Mouse (Mus musculus): ENCODE measurements at regions not wholly inside any gene's neighbourhood (a gene's known extent, or its start where the extent isn't known, plus 50 kb on each side); places are given as distances from the start of the nearest gene placed in this dataset.
A peak's percentile ranks its signal among the peaks of the same experiment; 100 is the strongest.

GRCm38 (mm10) chr14:92907623-92908045 is 982.8 kb downstream of the Pcdh9 start:
- Histone ChIP-seq H3K4me3 (ENCODE audit: control insufficient read depth in 1 of 2, insufficient read depth in 1 of 2, low read depth in 2 of 2, low read length in 2 of 2) (no peak overlapping the region), H3K27me3 (ENCODE audit: control insufficient read depth in 1 of 2, insufficient read depth in 2 of 2, low read length in 2 of 2) (no peaks in the 10 kb centered on the region), H3K27ac (ENCODE audit: control insufficient read depth, low read depth, low read length) (no peak overlapping the region), H3K9ac (ENCODE audit: control insufficient read depth, low read depth, low read length, poor library complexity, severe bottlenecking) (no peak overlapping the region), H3K79me2 (ENCODE audit: control insufficient read depth, insufficient read depth, low read length, poor library complexity) (no peaks in the 10 kb centered on the region), H3K4me1 (ENCODE audit: control insufficient read depth in 1 of 2, insufficient read depth in 2 of 2, low read length in 2 of 2) (no peaks in the 10 kb centered on the region), H3K36me3 (ENCODE audit: control insufficient read depth in 1 of 2, insufficient read depth in 2 of 2, low read length in 2 of 2) (no peaks in the 10 kb centered on the region), H3K9me3 (replicated peaks; ENCODE audit: insufficient read depth, low read length) (no peaks in the 10 kb centered on the region)
- DNase-seq (ENCODE audit: low read depth, low spot score) = no peak
- TF ChIP-seq HCFC1 (IDR thresholded peaks at IDR 0.05; ENCODE audit: low read depth, low read length) (no peak), BHLHE40 (IDR thresholded peaks at IDR 0.05; ENCODE audit: borderline replicate concordance, low read depth, low read length) (no peak), USF2 (IDR thresholded peaks at IDR 0.05; ENCODE audit: borderline replicate concordance in 1 of 2, insufficient read depth in 1 of 2, low read depth in 1 of 2, low read length in 2 of 2) (no peak)

GRCm38 (mm10) chr14:92874548-92874947 is 1015.9 kb downstream of the Pcdh9 start:
- Histone ChIP-seq H3K79me2 (ENCODE audit: control insufficient read depth, insufficient read depth, low read length, poor library complexity) (no peaks in the 10 kb centered on the region), H3K9ac (ENCODE audit: control insufficient read depth, low read depth, low read length, poor library complexity, severe bottlenecking) (no peak overlapping the region), H3K9me3 (replicated peaks; ENCODE audit: insufficient read depth, low read length) (no peaks in the 10 kb centered on the region), H3K36me3 (ENCODE audit: control insufficient read depth in 1 of 2, insufficient read depth in 2 of 2, low read length in 2 of 2) (no peaks in the 10 kb centered on the region), H3K4me3 (ENCODE audit: control insufficient read depth in 1 of 2, insufficient read depth in 1 of 2, low read depth in 2 of 2, low read length in 2 of 2) (no peak overlapping the region), H3K27ac (ENCODE audit: control insufficient read depth, low read depth, low read length) (no peak overlapping the region), H3K4me1 (ENCODE audit: control insufficient read depth in 1 of 2, insufficient read depth in 2 of 2, low read length in 2 of 2) (no peaks in the 10 kb centered on the region), H3K27me3 (ENCODE audit: control insufficient read depth in 1 of 2, insufficient read depth in 2 of 2, low read length in 2 of 2) (no peaks in the 10 kb centered on the region)
- DNase-seq (ENCODE audit: low read depth, low spot score) = peak; percentile 1
- TF ChIP-seq ETS1 (IDR thresholded peaks at IDR 0.05; ENCODE audit: low read depth, low read length) (no peak), ZMIZ1 (IDR thresholded peaks at IDR 0.05; ENCODE audit: low read depth, low read length) (no peak), CHD2 (IDR thresholded peaks at IDR 0.05; ENCODE audit: low read length) (no peak), SMC3 (IDR thresholded peaks at IDR 0.05; ENCODE audit: low read depth, low read length) (no peak), EP300 (IDR thresholded peaks at IDR 0.05; ENCODE audit: low read depth in 1 of 2, low read length in 2 of 2) (no peak), RCOR1 (IDR thresholded peaks at IDR 0.05; ENCODE audit: low read depth, low read length) (no peak), KAT2A (conservative IDR thresholded peaks at IDR 0.05; ENCODE audit: low read depth, low read length) (no peak), MYC (IDR thresholded peaks at IDR 0.05; ENCODE audit: low read depth, low read length) (no peak), ZC3H11A (IDR thresholded peaks at IDR 0.05; ENCODE audit: low read depth, low read length) (no peak), MAZ (IDR thresholded peaks at IDR 0.05; ENCODE audit: low read depth, low read length) (no peak), MEF2A (IDR thresholded peaks at IDR 0.05; ENCODE audit: extremely low read depth, insufficient replicate concordance, low read depth, low read length, poor library complexity, severe bottlenecking) (no peak), TAL1 (IDR thresholded peaks at IDR 0.05; ENCODE audit: low read length) (no peak), ELF1 (IDR thresholded peaks at IDR 0.05; ENCODE audit: low read depth, low read length) (no peak), POLR2A (IDR thresholded peaks at IDR 0.05; ENCODE audit: control insufficient read depth in 1 of 2, insufficient read depth in 1 of 2, low read depth in 1 of 2, low read length in 2 of 2, poor library complexity in 1 of 2) (no peak), MXI1 (IDR thresholded peaks at IDR 0.05; ENCODE audit: low read depth, low read length) (no peak), UBTF (IDR thresholded peaks at IDR 0.05; ENCODE audit: borderline replicate concordance, insufficient read depth, low read depth, low read length) (no peak)

Measured in MEL (cell line).